Mouse (Mus musculus) MN1 (cell line): Measurements from ENCODE around the gene Olfr742.

ENCODE experiments used
- DNase-seq: peaks from one replicate; pipeline ENCODE4 v3.0.0-alpha.2; 2016; ENCODE audit warnings: low spot score

Olfr742 gene

DNA sequence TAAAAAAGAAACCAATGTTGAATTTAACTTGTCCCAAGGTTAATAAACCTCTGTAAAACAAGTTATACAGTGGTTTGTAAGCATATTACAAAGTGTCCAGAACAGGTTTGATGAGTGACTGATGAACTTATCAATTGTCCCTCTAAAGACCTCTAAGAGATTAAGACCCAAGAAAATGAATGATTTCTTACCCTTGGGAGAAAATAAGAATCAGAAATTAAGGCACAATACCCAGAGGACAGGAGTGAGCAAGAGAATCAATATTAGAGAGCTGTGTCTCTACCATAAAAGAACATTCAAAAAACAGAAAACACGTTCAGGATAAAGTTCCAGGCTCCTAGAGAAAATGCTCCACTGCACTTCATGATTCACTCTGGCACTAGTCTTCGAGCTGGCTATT is at the start of gene Olfr742:
Gene Olfr742 (plus strand): TSS at position 301 of the 400 bp plus-strand sequence.
- DNase-seq, result no peak

GRCm38 (mm10) chr14:50472438-50472837 is 31.0 kb upstream of the Olfr742 start, which contains the start of gene Olfr741:
Gene Olfr741, plus strand, starts transcription at chr14:50472738.
- DNase-seq, result no peak

DNA sequence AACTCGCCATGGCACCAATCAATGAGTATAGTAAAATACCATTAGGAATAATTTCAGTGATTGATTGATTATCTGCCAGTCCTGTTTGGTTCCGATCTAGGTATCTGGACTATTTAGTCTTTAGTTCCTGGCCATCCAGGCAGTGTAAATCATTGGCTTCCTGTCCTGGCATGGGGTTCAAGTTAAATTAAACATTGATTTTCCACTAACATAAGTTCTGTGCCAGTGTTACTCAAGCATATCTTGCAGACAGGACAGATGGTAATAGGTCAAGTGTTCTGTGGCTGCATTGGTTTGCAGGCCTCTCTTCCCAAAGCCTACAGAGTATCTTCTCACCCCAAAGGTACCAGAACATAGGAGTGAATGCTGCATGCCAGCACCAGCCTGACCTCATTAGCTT is 25.0 kb upstream of the Olfr742 start:
- no peak for DNase-seq

GRCm38 (mm10) chr14:50521539-50521938 is 18.1 kb downstream of the Olfr742 start, which contains the start of gene Olfr743:
Gene Olfr743, plus strand, starts transcription at chr14:50521839.
- DNase-seq, result no peak

GRCm38 (mm10) chr14:50552734-50553133 is 49.3 kb downstream of the Olfr742 start:
- no peak for DNase-seq
